ENCODE assay signal across 7 mouse cellular contexts in the genomic region with DNA sequence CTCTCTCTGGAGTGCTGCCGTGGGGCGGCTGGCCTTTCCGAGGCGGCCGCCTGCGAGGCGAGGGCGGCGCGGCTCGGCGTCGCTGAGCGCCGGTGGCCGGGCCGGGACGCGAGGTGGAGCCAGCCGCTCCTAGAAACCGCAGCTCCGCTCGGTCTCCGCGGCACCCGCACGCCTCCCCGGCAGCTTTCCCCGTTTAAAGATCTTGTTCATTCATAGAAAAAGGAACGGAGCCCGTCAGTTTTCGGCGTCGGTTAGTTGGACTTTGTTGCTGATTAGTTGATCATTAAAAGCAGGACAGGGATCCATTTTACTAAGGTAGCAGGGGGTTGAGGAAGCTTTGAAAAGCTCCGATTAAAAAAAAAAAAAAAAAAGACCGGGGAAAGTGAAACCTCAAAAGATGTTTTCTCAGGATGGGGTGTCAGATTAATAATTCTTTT. TPM values are rescaled to one million over a fixed set of nuclear protein-coding genes. Genes with fewer than 3 reads are reported as not detected.
A peak's percentile ranks its signal among the peaks of the same experiment; 100 is the strongest.
DNase-seq lines count a peak whose midpoint lies in the region; ATAC-seq and TF ChIP-seq lines count a peak whose summit lies in the region.

No protein-coding gene starts in this region.

- TF ChIP-seq EP300 in CH12.LX (IDR thresholded peaks at IDR 0.05; ENCODE audit: low read length) (no peak), MEL (IDR thresholded peaks at IDR 0.05; ENCODE audit: low read depth in 1 of 2, low read length in 2 of 2) (0 out of 4 replicates have a peak, but pooled peaks of 1 of the 2 experiments have one; percentile 14)

- TF ChIP-seq POLR2A in CH12.LX (IDR thresholded peaks at IDR 0.05; ENCODE audit: low read depth, low read length), result no peak
- no peak for TF ChIP-seq POLR2A in MEL (IDR thresholded peaks at IDR 0.05; ENCODE audit: control insufficient read depth in 1 of 2, insufficient read depth in 1 of 2, low read depth in 1 of 2, low read length in 2 of 2, poor library complexity in 1 of 2)

- no peak for TF ChIP-seq CTCF in CH12.LX (conservative IDR thresholded peaks at IDR 0.05 in 1 of 2, IDR thresholded peaks at IDR 0.05 in 1 of 2; ENCODE audit: low read depth in 2 of 2, low read length in 2 of 2)
- TF ChIP-seq CTCF in MEL (IDR thresholded peaks at IDR 0.05 in 2 of 3, conservative IDR thresholded peaks at IDR 0.05 in 1 of 3; ENCODE audit: control insufficient read depth in 1 of 3, insufficient read depth in 1 of 3, low read depth in 2 of 3, low read length in 3 of 3, poor library complexity in 1 of 3, severe bottlenecking in 1 of 3), result no peak

- peak overlapping the region; percentile 95 for H3K27ac ChIP-seq in CH12.LX (ENCODE audit: insufficient read depth, low read depth)
- H3K27ac ChIP-seq in MEL (ENCODE audit: control insufficient read depth, low read depth, low read length), result peak overlapping the region; percentile 82
- peak overlapping the region; percentile 97 for H3K27ac ChIP-seq in embryonic facial prominence, embryonic 11.5 days (replicated peaks; ENCODE audit: low read depth, low read length)
- peak overlapping the region; percentile 99 for H3K27ac ChIP-seq in hindbrain, embryonic 10.5 days

- H3K4me1 ChIP-seq in CH12.LX (ENCODE audit: control insufficient read depth in 1 of 2, insufficient read depth in 2 of 2), result peaks cover 2 to 30% of the 10 kb centered on the region in 2 experiments; a peak in 2 of 4 replicates
- peaks cover 5 to 9% of the 10 kb centered on the region in 2 experiments for H3K4me1 ChIP-seq in MEL (ENCODE audit: control insufficient read depth in 1 of 2, insufficient read depth in 2 of 2, low read length in 2 of 2)
- no peaks in the 10 kb centered on the region for H3K4me1 ChIP-seq in embryonic facial prominence, embryonic 11.5 days (ENCODE audit: control insufficient read depth, insufficient read depth, low read length)
- peaks cover 4% of the 10 kb centered on the region for H3K4me1 ChIP-seq in hindbrain, embryonic 10.5 days (replicated peaks)

- in situ Hi-C loops in CH12.LX (cut with MboI; ENCODE audit: low pct_ligation_motif_present, low pct_unique_long_range_greater_than_20kb, low sequenced_read_pairs), result no loop called here

- H3K9ac ChIP-seq in CH12.LX (ENCODE audit: insufficient read depth, low read depth) (peak overlapping the region; percentile 97), MEL (ENCODE audit: control insufficient read depth, low read depth, low read length, poor library complexity, severe bottlenecking) (peak overlapping the region; percentile 94)
- H3K9ac ChIP-seq in embryonic facial prominence, embryonic 11.5 days (replicated peaks; ENCODE audit: low read length), result peak overlapping the region; percentile 99

- H3K9me3 ChIP-seq in CH12.LX (replicated peaks; ENCODE audit: low read length), result no peaks in the 10 kb centered on the region
- H3K9me3 ChIP-seq in MEL (replicated peaks; ENCODE audit: insufficient read depth, low read length), result no peaks in the 10 kb centered on the region
- no peaks in the 10 kb centered on the region for H3K9me3 ChIP-seq in embryonic facial prominence, embryonic 11.5 days (replicated peaks; ENCODE audit: control insufficient read depth, low read length)
- H3K9me3 ChIP-seq in hindbrain, embryonic 10.5 days, result no peaks in the 10 kb centered on the region

- H3K4me3 ChIP-seq in CH12.LX (replicated peaks in 1 of 3; ENCODE audit: low read depth in 2 of 3, low read length in 2 of 3, poor library complexity in 1 of 3), result peak overlapping the region; percentile 73 to 94 (median 80)
- peak overlapping the region; percentile 67 to 94 for H3K4me3 ChIP-seq in MEL (ENCODE audit: control insufficient read depth in 1 of 2, insufficient read depth in 1 of 2, low read depth in 2 of 2, low read length in 2 of 2)
- peak overlapping the region; percentile 98 for H3K4me3 ChIP-seq in embryonic facial prominence, embryonic 11.5 days (ENCODE audit: low read depth, low read length)
- peak overlapping the region; percentile 96 for H3K4me3 ChIP-seq in hindbrain, embryonic 10.5 days

- H3K27me3 ChIP-seq in CH12.LX (replicated peaks) (no peaks in the 10 kb centered on the region), MEL (ENCODE audit: control insufficient read depth in 1 of 2, insufficient read depth in 2 of 2, low read length in 2 of 2) (no peaks in the 10 kb centered on the region)
- H3K27me3 ChIP-seq in embryonic facial prominence, embryonic 11.5 days (ENCODE audit: control insufficient read depth, insufficient read depth, low read length), result no peaks in the 10 kb centered on the region
- no peaks in the 10 kb centered on the region for H3K27me3 ChIP-seq in hindbrain, embryonic 10.5 days (ENCODE audit: insufficient read depth, poor library complexity, severe bottlenecking)

- WGBS in embryonic facial prominence, embryonic 11.5 days, result under 1% methylated on average over 35 of the region's 36 CpGs
- under 1% methylated on average over 36 of the region's 36 CpGs for WGBS in hindbrain, embryonic 10.5 days

- DNase-seq in CH12.LX (ENCODE audit: extremely low read depth) (peak; percentile 27), MEL (ENCODE audit: low read depth, low spot score) (peak; percentile 57)
- DNase-seq in embryonic facial prominence, embryonic 11.5 days (ENCODE audit: low spot score), result peak; percentile 61
- peak; percentile 68 for DNase-seq in hindbrain, embryonic 10.5 days (ENCODE audit: low spot score)
- DNase-seq in left cerebral cortex, adult 11 months (ENCODE audit: low spot score), result peak; percentile 16
- peak; percentile 41 for DNase-seq in lung, postnatal 36 days
- DNase-seq in spleen, adult 12 weeks (ENCODE audit: low spot score), result peak; percentile 67

- H3K4me2 ChIP-seq in CH12.LX (ENCODE audit: insufficient read depth, low read depth, poor library complexity, severe bottlenecking), result no peak overlapping the region
- H3K4me2 ChIP-seq in embryonic facial prominence, embryonic 11.5 days (ENCODE audit: low read depth, low read length), result peak overlapping the region; percentile 25

- TF ChIP-seq RAD21 in CH12.LX (IDR thresholded peaks at IDR 0.05; ENCODE audit: low read depth, low read length) (no peak), MEL (IDR thresholded peaks at IDR 0.05; ENCODE audit: low read depth, low read length) (no peak)

- peak; percentile 72; the same call in 1 of the 2 replicates for ATAC-seq in embryonic facial prominence, embryonic 11.5 days (replicated peaks; ENCODE audit: insufficient number of reproducible peaks, low FRiP score, low TSS enrichment, low read depth)

- dilution Hi-C loops in CH12.LX (cut with MboI; ENCODE audit: extremely low pct_ligation_motif_present, extremely low pct_unique_long_range_greater_than_20kb, low sequenced_read_pairs), result no loop called here

- H3K36me3 ChIP-seq in CH12.LX (replicated peaks in 1 of 2; ENCODE audit: control insufficient read depth in 1 of 2, insufficient read depth in 1 of 2, low read length in 1 of 2) (peaks cover 7 to 23% of the 10 kb centered on the region in 2 experiments), MEL (ENCODE audit: control insufficient read depth in 1 of 2, insufficient read depth in 2 of 2, low read length in 2 of 2) (peaks cover 4 to 25% of the 10 kb centered on the region in 2 experiments)
- H3K36me3 ChIP-seq in embryonic facial prominence, embryonic 11.5 days (replicated peaks; ENCODE audit: control insufficient read depth, insufficient read depth, low read depth, low read length), result no peaks in the 10 kb centered on the region
- H3K36me3 ChIP-seq in hindbrain, embryonic 10.5 days, result peaks cover 29% of the 10 kb centered on the region

- H3K79me2 ChIP-seq in CH12.LX (replicated peaks; ENCODE audit: control insufficient read depth, extremely low read depth, insufficient read depth, poor library complexity, severe bottlenecking), result peaks cover 50% of the 10 kb centered on the region
- H3K79me2 ChIP-seq in MEL (ENCODE audit: control insufficient read depth, insufficient read depth, low read length, poor library complexity), result peaks cover 40% of the 10 kb centered on the region

RNA-seq across cellular contexts. Expression of a gene that starts 0.6 kb away (rescaled TPM):
- total RNA-seq in CH12.LX (2012; rRNA removed) (63.6 and 76.6 TPM in 2 replicates), CH12.LX (2014; rRNA removed) (254 and 283 TPM in 2 replicates), MEL (2012; rRNA removed) (78.3 and 83.9 TPM in 2 replicates)
- polyA plus RNA-seq in CH12.LX (2012; ENCODE audit: insufficient read length, low read depth) (134 and 157 TPM in 2 replicates), MEL (2012; ENCODE audit: insufficient read depth in 1 of 2, insufficient read length in 2 of 2, low read depth in 1 of 2, low replicate concordance in 2 of 2, missing spikeins in 1 of 2) (100 to 1,000 TPM in 1 of 2 experiments, 10 to 100 TPM in 1; 89.5 to 107 TPM)
- 23.8 and 24.2 TPM in 2 replicates for polyA plus RNA-seq in embryonic facial prominence, embryonic 11.5 days (2014; fragmentation: Nextera tagmentation; extraction: Ambion mirVana)
- polyA plus RNA-seq in hindbrain, embryonic 10.5 days (2016; fragmentation: Nextera tagmentation; extraction: Ambion mirVana), result 16.5 TPM in 2 replicates

RNA-seq across cellular contexts. Expression of a gene that starts 51.4 kb away (rescaled TPM):
- total RNA-seq in CH12.LX (2012; rRNA removed), result 210 and 219 TPM in 2 replicates
- total RNA-seq in CH12.LX (2014; rRNA removed), result 470 and 509 TPM in 2 replicates
- 252 and 298 TPM in 2 replicates for polyA plus RNA-seq in CH12.LX (2012; ENCODE audit: insufficient read length, low read depth)
- total RNA-seq in MEL (2012; rRNA removed), result 78.7 and 96.3 TPM in 2 replicates
- 10 to 100 TPM; 80.5 to 83.8 TPM for polyA plus RNA-seq in MEL (2012; ENCODE audit: insufficient read depth in 1 of 2, insufficient read length in 2 of 2, low read depth in 1 of 2, low replicate concordance in 2 of 2, missing spikeins in 1 of 2)
- polyA plus RNA-seq in embryonic facial prominence, embryonic 11.5 days (2014; fragmentation: Nextera tagmentation; extraction: Ambion mirVana), result 166 and 185 TPM in 2 replicates
- 122 and 141 TPM in 2 replicates for polyA plus RNA-seq in hindbrain, embryonic 10.5 days (2016; fragmentation: Nextera tagmentation; extraction: Ambion mirVana)

RNA-seq across cellular contexts. Expression of a gene that starts 51.5 kb away (rescaled TPM):
- total RNA-seq in CH12.LX (2012; rRNA removed) (107 and 119 TPM in 2 replicates), CH12.LX (2014; rRNA removed) (215 and 241 TPM in 2 replicates), MEL (2012; rRNA removed) (70.2 and 79.5 TPM in 2 replicates)
- polyA plus RNA-seq in CH12.LX (2012; ENCODE audit: insufficient read length, low read depth) (116 and 117 TPM in 2 replicates), MEL (2012; ENCODE audit: insufficient read depth in 1 of 2, insufficient read length in 2 of 2, low read depth in 1 of 2, low replicate concordance in 2 of 2, missing spikeins in 1 of 2) (100 to 1,000 TPM in 1 of 2 experiments, 10 to 100 TPM in 1; 67.3 to 192 TPM)
- 68.2 and 70.3 TPM in 2 replicates for polyA plus RNA-seq in embryonic facial prominence, embryonic 11.5 days (2014; fragmentation: Nextera tagmentation; extraction: Ambion mirVana)
- polyA plus RNA-seq in hindbrain, embryonic 10.5 days (2016; fragmentation: Nextera tagmentation; extraction: Ambion mirVana), result 48.3 and 55.6 TPM in 2 replicates

RNA-seq across cellular contexts. Expression of a gene that starts 59.9 kb away (rescaled TPM):
- total RNA-seq in CH12.LX (2012; rRNA removed) (not detected in 2 replicates), CH12.LX (2014; rRNA removed) (not detected in 2 replicates), MEL (2012; rRNA removed) (not detected in 2 replicates)
- polyA plus RNA-seq in CH12.LX (2012; ENCODE audit: insufficient read length, low read depth) (0.11 TPM in 1 of 2 replicates, not detected in the other), MEL (2012; ENCODE audit: insufficient read depth in 1 of 2, insufficient read length in 2 of 2, low read depth in 1 of 2, low replicate concordance in 2 of 2, missing spikeins in 1 of 2) (under 1 TPM in 1 of 2 experiments, not detected in 1; 0.08 TPM)
- 0.10 TPM in 1 of 2 replicates, not detected in the other for polyA plus RNA-seq in embryonic facial prominence, embryonic 11.5 days (2014; fragmentation: Nextera tagmentation; extraction: Ambion mirVana)
- 0.07 TPM in 1 of 2 replicates, not detected in the other for polyA plus RNA-seq in hindbrain, embryonic 10.5 days (2016; fragmentation: Nextera tagmentation; extraction: Ambion mirVana)

Comparison
In these comparisons a context has a peak if more than half of its experiments do, and no peak if none do; other contexts are left out.
1. Peak in every context shown above with its lines: DNase-seq, ATAC-seq, H3K4me3 ChIP-seq and H3K27ac ChIP-seq.
2. DNase-seq: peak in every context shown above with its lines; median percentile 68 in hindbrain, embryonic 10.5 days; 67 in spleen, adult 12 weeks; 61 in embryonic facial prominence, embryonic 11.5 days; 57 in MEL; 41 in lung, postnatal 36 days; 27 in CH12.LX; 16 in left cerebral cortex, adult 11 months.